Mouse (Mus musculus): Measurements from ENCODE around the gene Rab11fip5.

Gene Rab11fip5

GRCm38 (mm10) chr6:85314064-85314798 lies 60.2 kb downstream of the Rab11fip5 start:
- in situ Hi-C loops (cut with MboI, MseI), result no loop called here

- in situ Hi-C loops (cut with MboI, MseI), result no loop called here
Measured at GRCm38 (mm10) chr6:85307894-85308293, 66.5 kb downstream of the Rab11fip5 start.

- in situ Hi-C loops (cut with MboI, MseI), result no loop called here
Measured at GRCm38 (mm10) chr6:85306375-85306774, 68.1 kb downstream of the Rab11fip5 start.

GRCm38 (mm10) chr6:85305826-85306225 lies 68.6 kb downstream of the Rab11fip5 start:
- in situ Hi-C loops (cut with MboI, MseI), result no loop called here

- in situ Hi-C loops (cut with MboI, MseI), result no loop called here
Measured at GRCm38 (mm10) chr6:85304966-85305365, 69.5 kb downstream of the Rab11fip5 start.

- in situ Hi-C loops (cut with MboI, MseI), result no loop called here
Measured at GRCm38 (mm10) chr6:85302326-85303055, 71.9 kb downstream of the Rab11fip5 start.

GRCm38 (mm10) chr6:85295384-85296167 lies 78.9 kb downstream of the Rab11fip5 start:
- in situ Hi-C loops (cut with MboI, MseI), result loop anchor here (10.0 kb wide), 1 partner anchor 1141 kb away; no protein-coding TSS in a partner anchor

GRCm38 (mm10) chr6:85294004-85294379 lies 80.4 kb downstream of the Rab11fip5 start:
- in situ Hi-C loops (cut with MboI, MseI), result loop anchor here (10.0 kb wide), 1 partner anchor 1139 kb away; no protein-coding TSS in a partner anchor

GRCm38 (mm10) chr6:85293255-85294003 lies 81.0 kb downstream of the Rab11fip5 start:
- in situ Hi-C loops (cut with MboI, MseI), result loop anchor here (10.0 kb wide), 1 partner anchor 1139 kb away; no protein-coding TSS in a partner anchor

GRCm38 (mm10) chr6:85290869-85291824 lies 83.3 kb downstream of the Rab11fip5 start:
- in situ Hi-C loops (cut with MboI, MseI), result loop anchor here (10.0 kb wide), 1 partner anchor 1136 kb away; no protein-coding TSS in a partner anchor

- in situ Hi-C loops (cut with MboI, MseI), result no loop called here
Measured at GRCm38 (mm10) chr6:85288193-85288857, 86.1 kb downstream of the Rab11fip5 start.

GRCm38 (mm10) chr6:85286283-85287047 lies 88.0 kb downstream of the Rab11fip5 start:
- in situ Hi-C loops (cut with MboI, MseI), result no loop called here

Measured in T-helper 1 cell (primary cell).